Mouse (Mus musculus) liver, postnatal 0 days (tissue): ENCODE data around the gene Rdh7. TPM values are rescaled to one million over a fixed set of nuclear protein-coding genes. Genes with fewer than 3 reads are reported as not detected.
A peak's percentile ranks its signal among the peaks of the same experiment; 100 is the strongest.
"Not testable (repeated sequence)": the region's sequence is repeated elsewhere in the genome, so short reads cannot be mapped to it uniquely, and the experiment has no call there.

ENCODE experiments used
- ATAC-seq: fragments of 200-750 bp; cut with Nextera tagmentation; 2 replicates; pipeline ENCODE4 v1.8.0; 2017; ENCODE audit warnings: mild to moderate bottlenecking, moderate library complexity
- DNase-seq: peaks from one replicate; pipeline ENCODE4 v3.0.0-alpha.2; 2016
- H3K27ac ChIP-seq: fragments of 300-500 bp; sonication (generic); 2 replicates; pipeline ENCODE4 v1.5.1; 2014; ENCODE audit warnings: antibody characterized with exemption, moderate library complexity, mild to moderate bottlenecking, low read depth
- H3K27me3 ChIP-seq: fragments of 300-500 bp; sonication (generic); 2 replicates; pipeline ENCODE4 v1.6.1; 2014; ENCODE audit warnings: low read length, control low read depth, mixed read lengths; ENCODE audit not compliant: insufficient read depth
- H3K36me3 ChIP-seq: fragments of 300-500 bp; sonication (generic); replicated peaks from 2 replicates; pipeline ENCODE4 v1.6.1; 2014; ENCODE audit warnings: mild to moderate bottlenecking, control low read depth, low read length, moderate library complexity, mixed read lengths; ENCODE audit not compliant: insufficient read depth
- H3K4me1 ChIP-seq: fragments of 300-500 bp; sonication (generic); 2 replicates; pipeline ENCODE4 v1.6.1; 2014; ENCODE audit warnings: antibody characterized with exemption, mild to moderate bottlenecking, control low read depth; ENCODE audit not compliant: insufficient read depth
- H3K4me2 ChIP-seq: fragments of 300-500 bp; sonication (generic); 2 replicates; pipeline ENCODE4 v1.6.1; 2014; ENCODE audit warnings: low read depth, mild to moderate bottlenecking, low read length, moderate library complexity, mixed read lengths
- H3K4me3 ChIP-seq: fragments of 300-500 bp; sonication (generic); 2 replicates; pipeline ENCODE4 v1.5.1; 2014; ENCODE audit warnings: low read depth, low read length
- H3K9ac ChIP-seq: fragments of 300-500 bp; sonication (generic); replicated peaks from 2 replicates; pipeline ENCODE4 v1.6.1; 2014; ENCODE audit warnings: mild to moderate bottlenecking, moderate library complexity
- H3K9me3 ChIP-seq: fragments of 300-500 bp; sonication (generic); 2 replicates; pipeline ENCODE4 v1.6.1; 2016; ENCODE audit warnings: mild to moderate bottlenecking, control low read depth, low read length, mixed read lengths
- CTCF ChIP-seq: sonication (generic); IDR thresholded peaks from 2 replicates; pipeline ENCODE4 v1.5.1; 2016; ENCODE audit warnings: antibody characterized with exemption, low read depth
- EP300 ChIP-seq: IDR thresholded peaks from 2 replicates; pipeline ENCODE4 v1.6.1; 2016; ENCODE audit warnings: antibody characterized with exemption, low read depth, mild to moderate bottlenecking
- WGBS: fragments of 180-500 bp; shearing (Covaris S2); extraction: QIAGEN DNeasy Blood & Tissue Kit; methylation state at CpG from one replicate; pipeline ENCODE4 v1.1.7; 2014; ENCODE audit not compliant: insufficient replicate concordance; 5-methylcytosine and 5-hydroxymethylcytosine counted together
- polyA plus RNA-seq: library from polyadenylated mRNA; unstranded; fragments of >200 nt; fragmentation: Nextera tagmentation; extraction: Ambion mirVana; gene quantifications from 2 replicates; pipeline ENCODE4 v1.2.1, GENCODE M21; 2015

Rdh7 gene
- polyA plus RNA-seq, 1 experiment from 2014 or later: 356 TPM

DNA sequence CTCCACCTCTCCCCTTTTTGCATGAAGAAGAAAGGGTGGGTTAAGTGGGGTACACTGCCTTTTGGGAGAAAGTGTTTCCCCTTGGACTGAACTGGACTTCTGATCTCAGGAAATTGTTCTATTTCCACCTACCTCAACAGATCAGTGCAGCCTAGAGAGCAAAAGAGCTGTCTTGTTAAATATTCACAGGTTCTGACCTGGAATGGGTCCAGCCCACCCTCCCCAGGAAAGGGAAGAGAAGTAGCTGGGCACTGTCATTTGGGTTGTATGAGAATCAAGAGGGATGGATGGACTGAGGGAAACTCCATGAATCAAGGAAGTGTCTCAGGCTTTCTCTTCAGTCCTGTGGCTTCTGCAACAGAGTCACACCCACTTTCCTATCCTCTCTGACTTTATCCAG, 23.7 kb downstream of the Rdh7 start:
- H3K36me3 ChIP-seq: no peaks in the 10 kb centered on the region
- H3K27ac ChIP-seq: no peak overlapping the region
- no peak for ATAC-seq
- H3K4me3 ChIP-seq: no peak overlapping the region
- peaks cover 5% of the 10 kb centered on the region for H3K4me1 ChIP-seq
- H3K9ac ChIP-seq: no peak overlapping the region
- no peaks in the 10 kb centered on the region for H3K27me3 ChIP-seq
- peaks cover 3% of the 10 kb centered on the region; the same call in 1 of the 2 replicates for H3K9me3 ChIP-seq
- H3K4me2 ChIP-seq: no peak overlapping the region
- no peak for DNase-seq
- TF ChIP-seq CTCF (no peak), EP300 (no peak)

- no peaks in the 10 kb centered on the region for H3K27me3 ChIP-seq
- H3K4me1 ChIP-seq: no peaks in the 10 kb centered on the region
- ATAC-seq (no peak), DNase-seq (no peak)
- H3K27ac ChIP-seq: no peak overlapping the region
- no peaks in the 10 kb centered on the region for H3K36me3 ChIP-seq
- no peaks in the 10 kb centered on the region for H3K9me3 ChIP-seq
- H3K4me3 ChIP-seq: no peak overlapping the region
- TF ChIP-seq EP300 (no peak), CTCF (no peak)
- H3K9ac ChIP-seq: no peak overlapping the region
- no peak overlapping the region for H3K4me2 ChIP-seq
These were observed 32.2 kb downstream of the Rdh7 start for GRCm38 (mm10) chr10:127856376-127856775.

DNA sequence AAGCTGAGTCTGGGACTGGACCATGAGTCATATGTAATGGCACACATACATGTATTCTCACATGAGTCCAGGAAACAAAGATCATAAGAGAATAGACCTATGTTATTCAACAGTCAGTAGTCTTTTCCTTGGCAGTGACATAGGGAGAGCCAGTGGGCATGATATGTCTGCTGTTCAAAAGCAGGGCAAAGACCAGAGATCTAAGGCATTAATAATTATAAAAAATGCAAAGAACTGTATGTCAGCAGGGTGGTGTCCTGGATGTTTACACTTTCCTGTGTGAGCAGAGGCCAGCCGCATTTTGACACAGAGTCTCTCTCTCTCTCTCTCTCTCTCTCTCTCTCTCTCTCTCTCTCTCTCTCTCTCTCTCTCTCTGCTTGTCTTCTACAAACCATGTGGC, 39.0 kb downstream of the Rdh7 start, which contains the start of gene Rdh19:
TSS of gene Rdh19 (plus strand) at position 301 of the 400 bp plus-strand sequence.
- no peak within 1 kb of the TSS for H3K27ac ChIP-seq

DNA sequence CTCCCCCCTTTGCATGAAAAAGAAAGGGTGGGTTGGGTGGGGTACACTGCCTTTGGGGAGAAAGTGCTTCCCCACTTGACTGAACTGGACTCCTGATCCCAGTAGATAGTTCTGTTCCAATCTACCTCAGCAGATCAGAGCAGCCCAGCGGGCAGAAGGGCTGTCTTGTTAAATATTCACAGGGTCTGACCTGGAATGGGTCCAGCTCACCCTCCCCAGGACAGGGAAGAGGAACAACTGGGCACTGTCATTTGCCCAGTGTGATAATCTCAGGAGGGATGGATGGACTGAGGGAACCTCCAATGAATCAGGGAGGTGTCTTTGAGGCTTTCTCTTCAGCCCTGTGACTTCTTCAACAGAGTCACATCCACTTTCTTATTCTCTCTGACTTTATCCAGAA, 40.5 kb downstream of the Rdh7 start:
- 42% methylated on average over 1 of the region's 1 CpGs for WGBS
- no peaks in the 10 kb centered on the region for H3K9me3 ChIP-seq
- H3K4me1 ChIP-seq: peaks cover 5% of the 10 kb centered on the region; the same call in 1 of the 2 replicates
- H3K27ac ChIP-seq: peak overlapping the region; percentile 29; the same call in 1 of the 2 replicates
- no peaks in the 10 kb centered on the region for H3K36me3 ChIP-seq
- no peak overlapping the region for H3K4me3 ChIP-seq
- TF ChIP-seq EP300 (no peak), CTCF (no peak)
- peak; percentile 56 for DNase-seq
- H3K4me2 ChIP-seq: no peak overlapping the region
- no peak overlapping the region for H3K9ac ChIP-seq
- peak; percentile 69 for ATAC-seq
- no peaks in the 10 kb centered on the region for H3K27me3 ChIP-seq

More for the DNA sequence above, 39.0 kb downstream of the Rdh7 start, which contains the start of gene Rdh19:
- Histone ChIP-seq H3K4me2 (no peak within 1 kb of the TSS), H3K4me3 (no peak within 1 kb of the TSS), H3K9me3 (no peaks in the 10 kb centered on the region), H3K4me1 (peaks cover 5% of the 10 kb centered on the region; the same call in 1 of the 2 replicates), H3K9ac (no peak within 1 kb of the TSS), H3K36me3 (no peaks in the 10 kb centered on the region), H3K27me3 (no peaks in the 10 kb centered on the region)
- TF ChIP-seq EP300: no peak
- no peak for TF ChIP-seq CTCF
- 63% methylated on average over 1 of the region's 1 CpGs for WGBS
- ATAC-seq: no peak
- DNase-seq: no peak

DNA sequence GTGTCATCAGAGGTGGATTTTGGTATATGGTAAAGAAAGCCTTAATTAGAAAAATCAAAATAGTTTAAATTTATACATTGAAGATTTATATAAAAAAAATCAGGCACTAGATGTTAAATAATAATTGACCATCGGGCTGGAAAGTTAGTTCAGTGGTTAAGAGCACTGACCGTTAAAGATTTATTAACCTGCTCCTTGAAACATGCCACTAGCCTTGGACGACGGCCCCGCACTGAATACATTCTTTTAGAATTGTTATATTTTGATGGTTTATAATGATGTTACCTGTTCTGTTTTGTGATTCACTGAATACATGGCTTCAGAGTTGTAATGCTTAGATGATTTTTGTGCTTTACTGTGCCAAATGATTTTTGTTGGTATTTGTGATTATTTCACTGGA, 42.7 kb downstream of the Rdh7 start:
- H3K36me3 ChIP-seq, H3K9me3 ChIP-seq, H3K27ac ChIP-seq, H3K4me3 ChIP-seq, H3K9ac ChIP-seq, H3K4me2 ChIP-seq, ATAC-seq, DNase-seq, H3K27me3 ChIP-seq, H3K4me1 ChIP-seq: not testable (repeated sequence)
- WGBS: 90% methylated on average over 5 of the region's 5 CpGs

DNA sequence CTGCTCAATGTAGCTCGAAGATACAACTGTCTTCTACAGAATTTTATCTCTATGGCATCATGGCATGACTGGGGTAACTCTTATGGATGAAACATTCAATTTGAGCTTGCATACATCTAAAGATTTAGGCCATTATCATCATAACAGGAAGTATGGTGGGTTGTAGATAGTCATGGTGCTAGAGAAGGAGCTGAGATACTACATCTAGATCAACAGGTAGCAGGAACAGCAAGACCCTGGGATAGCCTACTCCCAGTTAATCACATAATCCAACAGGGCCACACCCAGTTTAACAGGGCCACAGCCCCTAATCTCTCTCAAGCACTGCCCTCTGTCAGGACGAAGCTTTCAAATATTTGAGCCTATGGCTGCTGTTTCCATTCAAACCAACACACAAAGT, 47.8 kb downstream of the Rdh7 start:
- Histone ChIP-seq H3K27me3 (no peaks in the 10 kb centered on the region), H3K4me2 (no peak overlapping the region), H3K27ac (no peak overlapping the region), H3K9ac (no peak overlapping the region), H3K9me3 (no peaks in the 10 kb centered on the region), H3K4me1 (no peaks in the 10 kb centered on the region), H3K4me3 (no peak overlapping the region), H3K36me3 (no peaks in the 10 kb centered on the region)
- TF ChIP-seq CTCF (no peak), EP300 (no peak)
- ATAC-seq (no peak), DNase-seq (no peak)
- 59% methylated on average over 2 of the region's 2 CpGs for WGBS

GRCm38 (mm10) chr10:127838539-127838938, 50.1 kb downstream of the Rdh7 start:
- H3K9me3 ChIP-seq: no peaks in the 10 kb centered on the region
- H3K4me2 ChIP-seq: no peak overlapping the region
- H3K4me3 ChIP-seq: no peak overlapping the region
- no peaks in the 10 kb centered on the region for H3K27me3 ChIP-seq
- H3K4me1 ChIP-seq: 0 out of 2 replicates have a peak, but pooled peaks cover 4% of the 10 kb centered on the region
- no peak for ATAC-seq
- H3K27ac ChIP-seq: no peak overlapping the region
- H3K36me3 ChIP-seq: no peaks in the 10 kb centered on the region
- TF ChIP-seq EP300 (no peak), CTCF (no peak)
- no peak overlapping the region for H3K9ac ChIP-seq
- no peak for DNase-seq
- WGBS: 68% methylated on average over 2 of the region's 2 CpGs

DNA sequence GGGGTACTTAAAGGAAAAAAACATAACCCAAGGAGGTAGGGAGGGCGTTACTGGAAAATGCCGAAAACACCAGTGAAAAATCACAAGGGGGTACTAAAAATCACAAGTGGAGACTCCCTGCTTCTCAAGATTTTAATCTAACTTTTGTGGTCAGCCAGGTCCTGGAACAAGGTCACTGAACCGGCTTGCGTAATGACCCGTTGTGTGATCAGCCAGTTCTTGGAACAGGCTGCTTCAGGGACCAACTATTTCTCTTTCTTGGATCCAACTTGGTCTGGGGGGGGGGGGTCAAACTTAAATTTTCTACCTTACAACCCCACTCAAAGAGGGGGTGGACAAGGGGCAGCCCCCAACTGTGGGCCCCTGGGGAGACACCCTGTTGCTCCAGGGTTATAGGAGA, 50.8 kb downstream of the Rdh7 start:
- not testable (repeated sequence) for H3K9me3 ChIP-seq, ATAC-seq, H3K4me3 ChIP-seq, H3K36me3 ChIP-seq, H3K4me1 ChIP-seq, H3K4me2 ChIP-seq, H3K27me3 ChIP-seq, H3K27ac ChIP-seq, H3K9ac ChIP-seq, DNase-seq
- 76% methylated on average over 5 of the region's 5 CpGs for WGBS
